Mouse (Mus musculus) liver, embryonic 11.5 days (tissue): ENCODE results near the gene Myh6. TPM values are rescaled to one million over a fixed set of nuclear protein-coding genes. Genes with fewer than 3 reads are reported as not detected.

Experiments
- ATAC-seq: fragments of 200-750 bp; cut with Nextera tagmentation; replicated peaks from 2 replicates; pipeline ENCODE4 v1.8.0; 2017; ENCODE audit warnings: moderate number of reproducible peaks, mild to moderate bottlenecking, moderate TSS enrichment, moderate library complexity; ENCODE audit not compliant: low FRiP score
- DNase-seq: peaks from one replicate; pipeline ENCODE4 v3.0.0-alpha.2; 2017; ENCODE audit warnings: low spot score
- H3K27ac ChIP-seq: fragments of 300-500 bp; sonication (generic); 2 replicates; pipeline ENCODE4 v1.5.1; 2014; ENCODE audit warnings: mild to moderate bottlenecking, low read depth, low read length, control low read depth
- H3K27me3 ChIP-seq: fragments of 300-500 bp; sonication (generic); replicated peaks from 2 replicates; pipeline ENCODE4 v1.6.1; 2014; ENCODE audit warnings: low read length, mixed read lengths; ENCODE audit not compliant: control insufficient read depth, insufficient read depth
- H3K36me3 ChIP-seq: fragments of 300-500 bp; sonication (generic); 2 replicates; pipeline ENCODE4 v1.6.1; 2014; ENCODE audit warnings: mild to moderate bottlenecking, low read length, moderate library complexity, mixed read lengths; ENCODE audit not compliant: control insufficient read depth, insufficient read depth
- H3K4me1 ChIP-seq: fragments of 300-500 bp; sonication (generic); replicated peaks from 2 replicates; pipeline ENCODE4 v1.6.1; 2014; ENCODE audit warnings: low read length, mixed read lengths; ENCODE audit not compliant: control insufficient read depth, insufficient read depth
- H3K4me2 ChIP-seq: fragments of 300-500 bp; sonication (generic); 2 replicates; pipeline ENCODE4 v1.6.1; 2014; ENCODE audit warnings: mild to moderate bottlenecking, control low read depth, moderate library complexity
- H3K4me3 ChIP-seq: fragments of 300-500 bp; sonication (generic); 2 replicates; pipeline ENCODE4 v1.5.1; 2014; ENCODE audit warnings: low read depth, low read length, control low read depth
- H3K9ac ChIP-seq: fragments of 300-500 bp; sonication (generic); 2 replicates; pipeline ENCODE4 v1.6.1; 2014; ENCODE audit warnings: low read depth, low read length, control low read depth
- H3K9me3 ChIP-seq: fragments of 300-500 bp; sonication (generic); 2 replicates; pipeline ENCODE4 v1.6.1; 2016; ENCODE audit warnings: low read length, inconsistent platforms, mixed read lengths; ENCODE audit not compliant: control insufficient read depth
- WGBS: fragments of 180-500 bp; shearing (Covaris S2); extraction: QIAGEN DNeasy Blood & Tissue Kit; methylation state at CpG from one replicate; pipeline ENCODE4 v1.1.7; 2014; 5-methylcytosine and 5-hydroxymethylcytosine counted together
- polyA plus RNA-seq: library from polyadenylated mRNA; unstranded; fragments of >200 nt; fragmentation: Nextera tagmentation; extraction: Ambion mirVana; gene quantifications from 2 replicates; pipeline ENCODE4 v1.2.1, GENCODE M21; 2014

The Myh6 gene
- polyA plus RNA-seq, 1 experiment from 2014 or later, result 43.0 TPM

GRCm38 (mm10) chr14:54945975-54946704 is 20.6 kb downstream of the Myh6 start:
- Histone ChIP-seq H3K9ac (no peak overlapping the region), H3K9me3 (no peaks in the 10 kb centered on the region), H3K4me2 (no peak overlapping the region), H3K36me3 (no peaks in the 10 kb centered on the region), H3K27ac (no peak overlapping the region), H3K4me3 (no peak overlapping the region), H3K27me3 (0 out of 2 replicates have a peak, but pooled peaks cover 6% of the 10 kb centered on the region), H3K4me1 (no peaks in the 10 kb centered on the region)
- 74% methylated on average over 19 of the region's 19 CpGs for WGBS
- DNase-seq, result no peak
- no peak for ATAC-seq

DNA sequence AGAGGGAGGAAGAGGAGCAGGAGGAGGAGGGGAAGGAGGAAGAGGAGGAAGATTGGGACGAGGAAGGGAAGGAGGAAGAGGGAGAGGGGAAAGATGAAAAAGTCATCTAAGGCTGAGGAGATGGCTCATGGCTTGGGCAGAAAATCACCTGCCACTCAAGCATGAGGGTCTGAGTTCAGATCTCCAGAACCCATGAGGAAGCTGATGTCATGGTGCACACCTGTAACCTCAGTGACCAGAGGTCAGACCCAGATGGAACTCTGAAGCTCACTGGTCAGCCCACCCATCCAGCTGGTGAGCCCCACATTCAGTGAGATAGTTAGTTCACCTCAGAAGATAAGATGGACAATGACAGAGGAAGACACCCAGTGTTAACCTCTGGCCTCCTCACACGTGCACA is 21.8 kb downstream of the Myh6 start:
- WGBS, result 54% methylated on average over 2 of the region's 2 CpGs
- Histone ChIP-seq H3K27ac (no peak overlapping the region), H3K4me3 (no peak overlapping the region), H3K27me3 (0 out of 2 replicates have a peak, but pooled peaks cover 2% of the 10 kb centered on the region), H3K36me3 (no peaks in the 10 kb centered on the region), H3K9ac (no peak overlapping the region), H3K4me2 (no peak overlapping the region), H3K9me3 (no peaks in the 10 kb centered on the region), H3K4me1 (no peaks in the 10 kb centered on the region)
- no peak for ATAC-seq
- DNase-seq, result no peak

- 88% methylated on average over 7 of the region's 7 CpGs for WGBS
- H3K4me3 ChIP-seq, result no peak overlapping the region
- H3K4me2 ChIP-seq, result no peak overlapping the region
- no peaks in the 10 kb centered on the region for H3K9me3 ChIP-seq
- H3K9ac ChIP-seq, result no peak overlapping the region
- DNase-seq, result no peak
- H3K36me3 ChIP-seq, result no peaks in the 10 kb centered on the region
- no peaks in the 10 kb centered on the region for H3K27me3 ChIP-seq
- H3K4me1 ChIP-seq, result no peaks in the 10 kb centered on the region
- no peak for ATAC-seq
- H3K27ac ChIP-seq, result no peak overlapping the region
Observed at GRCm38 (mm10) chr14:54943971-54944370, 22.8 kb downstream of the Myh6 start.

DNA sequence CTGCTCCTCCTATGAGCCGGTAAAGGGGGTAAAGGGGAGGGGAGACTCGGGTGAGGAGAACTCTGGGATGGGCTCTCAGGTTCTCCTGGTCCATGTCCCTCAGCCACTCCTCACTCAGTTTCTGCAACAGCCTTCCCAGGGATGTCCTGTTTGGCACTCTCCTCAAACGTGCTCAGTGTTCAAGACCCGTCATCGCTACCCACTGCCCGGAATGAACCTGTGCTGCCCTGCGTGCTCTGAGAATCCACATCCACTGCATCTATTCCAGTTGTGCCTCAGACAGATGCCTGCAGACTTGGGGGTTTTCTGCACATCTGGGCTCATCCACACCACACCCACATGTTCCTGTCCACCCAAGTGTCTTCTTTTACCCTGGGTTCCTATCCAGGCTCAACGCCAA is 24.2 kb downstream of the Myh6 start:
- Histone ChIP-seq H3K9ac (no peak overlapping the region), H3K4me2 (no peak overlapping the region), H3K4me3 (no peak overlapping the region), H3K27ac (no peak overlapping the region), H3K4me1 (no peaks in the 10 kb centered on the region), H3K27me3 (no peaks in the 10 kb centered on the region; the same call in 1 of the 2 replicates), H3K9me3 (no peaks in the 10 kb centered on the region), H3K36me3 (no peaks in the 10 kb centered on the region)
- no peak for ATAC-seq
- 84% methylated on average over 8 of the region's 8 CpGs for WGBS
- DNase-seq, result no peak

DNA sequence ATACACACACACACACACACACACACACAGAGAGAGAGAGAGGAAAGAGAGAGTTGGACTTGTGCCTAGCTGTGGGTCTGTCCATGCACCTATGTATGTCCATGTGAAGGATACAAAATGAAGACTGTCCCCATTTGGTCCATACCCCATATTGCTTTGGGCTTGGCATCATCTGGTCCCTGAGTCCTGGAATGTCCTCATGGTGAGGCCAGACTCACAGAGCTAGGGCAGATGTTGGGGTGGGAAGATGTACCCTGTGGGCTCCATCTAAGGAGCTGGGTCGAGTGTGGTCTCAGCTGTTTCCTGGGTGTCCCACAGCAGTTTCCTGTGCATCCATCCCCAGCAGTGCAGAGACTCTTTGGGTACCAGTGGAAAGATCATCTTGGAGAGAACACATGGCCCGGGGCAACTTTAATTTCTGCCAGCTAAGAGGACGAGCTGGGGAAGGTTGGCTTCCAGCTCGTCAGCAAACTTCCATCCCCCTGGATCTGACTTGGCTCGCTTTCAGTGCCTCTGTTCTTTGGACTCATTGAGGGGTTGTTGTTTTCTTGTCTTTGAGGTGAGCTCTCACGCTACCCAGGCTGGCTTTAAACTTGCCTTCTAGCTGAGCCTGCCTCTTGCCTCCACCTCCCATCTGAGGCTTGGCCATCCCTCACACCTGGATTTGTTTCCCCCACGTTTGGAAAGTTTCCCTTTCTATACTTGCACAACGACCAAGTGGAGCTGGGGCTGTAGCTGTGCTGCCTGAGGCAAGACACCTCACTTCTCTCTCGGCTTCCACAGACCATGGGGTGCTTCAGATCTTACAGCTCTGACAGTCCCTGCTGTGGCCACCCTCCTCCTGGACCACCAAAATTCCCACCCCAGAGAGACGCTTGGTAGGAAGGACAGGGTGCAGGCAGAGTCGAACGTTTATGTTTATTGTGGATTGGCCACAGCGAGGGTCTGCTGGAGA is 25.4 kb downstream of the Myh6 start:
- no peaks in the 10 kb centered on the region for H3K4me1 ChIP-seq
- ATAC-seq, result no peak
- no peak for DNase-seq
- no peaks in the 10 kb centered on the region for H3K36me3 ChIP-seq
- no peak overlapping the region for H3K4me3 ChIP-seq
- no peak overlapping the region for H3K27ac ChIP-seq
- no peak overlapping the region for H3K9ac ChIP-seq
- H3K27me3 ChIP-seq, result peaks cover 3% of the 10 kb centered on the region
- H3K9me3 ChIP-seq, result no peaks in the 10 kb centered on the region
- 62% methylated on average over 13 of the region's 13 CpGs for WGBS
- no peak overlapping the region for H3K4me2 ChIP-seq

- ATAC-seq, result no peak
Observed at GRCm38 (mm10) chr14:54940176-54940530, 26.6 kb downstream of the Myh6 start.

GRCm38 (mm10) chr14:54939434-54940175 is 27.1 kb downstream of the Myh6 start:
- DNase-seq, result peak; percentile 62
- Histone ChIP-seq H3K4me1 (no peaks in the 10 kb centered on the region), H3K4me3 (no peak overlapping the region), H3K27me3 (peaks cover 3% of the 10 kb centered on the region), H3K36me3 (no peaks in the 10 kb centered on the region), H3K9ac (no peak overlapping the region), H3K9me3 (no peaks in the 10 kb centered on the region), H3K27ac (no peak overlapping the region), H3K4me2 (no peak overlapping the region)
- ATAC-seq, result no peak
- 48% methylated on average over 12 of the region's 12 CpGs for WGBS

More at GRCm38 (mm10) chr14:54940176-54940530, 26.6 kb downstream of the Myh6 start:
- no peak overlapping the region for H3K4me3 ChIP-seq
- no peaks in the 10 kb centered on the region for H3K4me1 ChIP-seq
- no peak overlapping the region for H3K4me2 ChIP-seq
- no peak overlapping the region for H3K9ac ChIP-seq
- no peak overlapping the region for H3K27ac ChIP-seq
- WGBS, result 73% methylated on average over 3 of the region's 3 CpGs
- no peaks in the 10 kb centered on the region for H3K9me3 ChIP-seq
- no peak for DNase-seq
- H3K36me3 ChIP-seq, result no peaks in the 10 kb centered on the region
- H3K27me3 ChIP-seq, result peaks cover 3% of the 10 kb centered on the region

DNA sequence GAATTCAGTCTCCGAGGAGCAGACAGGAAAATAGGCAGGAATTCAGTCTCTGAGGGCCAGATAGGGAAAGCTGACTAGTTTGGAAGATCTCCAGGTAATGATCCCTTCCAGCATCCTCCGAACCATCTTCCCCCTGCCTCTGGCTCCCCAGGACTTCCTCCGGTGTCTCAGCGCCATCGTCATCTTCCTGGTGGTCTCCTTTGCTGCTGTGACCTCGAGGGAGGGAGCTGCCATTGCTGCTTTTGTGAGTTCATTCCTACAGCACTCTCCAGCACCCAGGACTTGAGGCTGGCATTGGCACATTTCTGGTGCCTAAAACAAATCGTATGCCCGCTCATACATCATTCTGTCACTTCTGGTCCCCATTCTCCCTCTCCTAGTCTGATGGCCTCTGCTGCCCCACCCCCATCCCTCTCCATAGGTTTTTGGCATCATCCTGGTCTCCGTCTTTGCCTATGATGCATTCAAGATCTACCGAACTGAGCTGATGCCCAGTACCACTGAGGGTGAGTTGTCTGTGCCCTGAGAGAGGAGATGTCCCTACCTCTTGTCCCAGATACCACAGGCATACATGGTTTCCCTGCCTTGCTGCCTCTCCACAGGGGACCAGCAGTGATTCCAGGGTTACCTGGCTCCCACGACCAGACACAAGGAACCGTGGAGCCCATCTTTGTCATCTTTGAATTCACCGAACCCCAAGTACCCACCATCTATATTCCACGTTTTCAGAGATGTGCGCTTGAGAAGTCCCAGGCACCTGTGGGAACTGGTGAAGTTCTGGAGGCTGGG is 28.1 kb downstream of the Myh6 start:
- 73% methylated on average over 15 of the region's 15 CpGs for WGBS
- H3K4me3 ChIP-seq, result no peak overlapping the region
- H3K9me3 ChIP-seq, result no peaks in the 10 kb centered on the region
- no peak for DNase-seq
- no peaks in the 10 kb centered on the region for H3K4me1 ChIP-seq
- H3K27ac ChIP-seq, result no peak overlapping the region
- no peaks in the 10 kb centered on the region for H3K36me3 ChIP-seq
- ATAC-seq, result no peak
- no peak overlapping the region for H3K9ac ChIP-seq
- H3K4me2 ChIP-seq, result no peak overlapping the region
- peaks cover 3% of the 10 kb centered on the region for H3K27me3 ChIP-seq
